Comparison of ENCODE assay signal across 8 mouse cellular contexts in genomic region chr11:3515216-3515615, GRCm38 (mm10). TPM values are rescaled to one million over a fixed set of nuclear protein-coding genes. Genes with fewer than 3 reads are reported as not detected.
DNase-seq lines count a peak whose midpoint lies in the region; ATAC-seq and TF ChIP-seq lines count a peak whose summit lies in the region.

No protein-coding gene starts in this region.

- DNase-seq in layer of hippocampus, adult 2 months (ENCODE audit: low spot score in 2 of 2) = no peak
- DNase-seq in layer of hippocampus, adult 11-12 months (ENCODE audit: low spot score) = no peak
- no peak for DNase-seq in embryonic facial prominence, embryonic 10.5 days (ENCODE audit: low spot score)
- DNase-seq in midbrain, postnatal 0 days (ENCODE audit: low spot score) = no peak
- no peak for DNase-seq in adrenal gland, postnatal 14 days
- no peak for DNase-seq in natural killer cell, adult 2 months (ENCODE audit: low spot score in 2 of 2)
- no peak for DNase-seq in spleen, adult 18-20 months

- H3K4me1 ChIP-seq in embryonic facial prominence, embryonic 10.5 days = peaks cover 37% of the 10 kb centered on the region
- H3K4me1 ChIP-seq in hindbrain, embryonic 15.5 days (replicated peaks) = peaks cover 39% of the 10 kb centered on the region
- H3K4me1 ChIP-seq in midbrain, postnatal 0 days (ENCODE audit: insufficient read depth, low read length) = peaks cover 10% of the 10 kb centered on the region; the same call in 1 of the 2 replicates

- TF ChIP-seq CTCF in layer of hippocampus, adult 2 months (conservative IDR thresholded peaks at IDR 0.05) = no peak
- TF ChIP-seq CTCF in midbrain, postnatal 0 days (IDR thresholded peaks at IDR 0.05) = peak; percentile 26; the same call in 1 of the 2 replicates

- H3K27ac ChIP-seq in layer of hippocampus, adult 2 months = peak overlapping the region; percentile 96
- H3K27ac ChIP-seq in embryonic facial prominence, embryonic 10.5 days (replicated peaks) = peak overlapping the region; percentile 78
- peak overlapping the region; percentile 61 for H3K27ac ChIP-seq in hindbrain, embryonic 15.5 days (replicated peaks)
- H3K27ac ChIP-seq in midbrain, postnatal 0 days (ENCODE audit: low read depth, low read length) = peak overlapping the region; percentile 62; the same call in 1 of the 2 replicates

- no peaks in the 10 kb centered on the region for H3K9me3 ChIP-seq in embryonic facial prominence, embryonic 10.5 days
- H3K9me3 ChIP-seq in hindbrain, embryonic 15.5 days = no peaks in the 10 kb centered on the region
- no peaks in the 10 kb centered on the region for H3K9me3 ChIP-seq in midbrain, postnatal 0 days (ENCODE audit: low read length)

- H3K4me2 ChIP-seq in hindbrain, embryonic 15.5 days = peak overlapping the region; percentile 60
- H3K4me2 ChIP-seq in midbrain, postnatal 0 days (ENCODE audit: low read depth, low read length, poor library complexity, severe bottlenecking) = peak overlapping the region; percentile 80

- peaks cover 13% of the 10 kb centered on the region for H3K36me3 ChIP-seq in embryonic facial prominence, embryonic 10.5 days (replicated peaks)
- no peaks in the 10 kb centered on the region for H3K36me3 ChIP-seq in hindbrain, embryonic 15.5 days
- no peaks in the 10 kb centered on the region for H3K36me3 ChIP-seq in midbrain, postnatal 0 days (ENCODE audit: insufficient read depth, low read length)

- H3K4me3 ChIP-seq in layer of hippocampus, adult 2 months = peak overlapping the region; percentile 88
- peak overlapping the region; percentile 67 for H3K4me3 ChIP-seq in embryonic facial prominence, embryonic 10.5 days
- H3K4me3 ChIP-seq in hindbrain, embryonic 15.5 days = peak overlapping the region; percentile 55
- peak overlapping the region; percentile 54 for H3K4me3 ChIP-seq in midbrain, postnatal 0 days (ENCODE audit: low read depth, low read length)

- peak; percentile 24; the same call in 1 of the 2 replicates for ATAC-seq in hindbrain, embryonic 15.5 days (ENCODE audit: low FRiP score, low read depth)
- ATAC-seq in midbrain, postnatal 0 days (ENCODE audit: low FRiP score) = peak; percentile 5; the same call in 1 of the 2 replicates

- peak overlapping the region; percentile 58 for H3K9ac ChIP-seq in hindbrain, embryonic 15.5 days
- H3K9ac ChIP-seq in midbrain, postnatal 0 days (replicated peaks; ENCODE audit: low read length, poor library complexity, severe bottlenecking) = peak overlapping the region; percentile 67

- WGBS in embryonic facial prominence, embryonic 10.5 days = 11% methylated on average over 4 of the region's 4 CpGs
- 5% methylated on average over 4 of the region's 4 CpGs for WGBS in hindbrain, embryonic 15.5 days
- WGBS in midbrain, postnatal 0 days = 16% methylated on average over 4 of the region's 4 CpGs

- H3K27me3 ChIP-seq in embryonic facial prominence, embryonic 10.5 days (replicated peaks; ENCODE audit: low read depth, poor library complexity, severe bottlenecking) = peaks cover 44% of the 10 kb centered on the region
- 0 out of 2 replicates have a peak, but pooled peaks cover 10% of the 10 kb centered on the region for H3K27me3 ChIP-seq in hindbrain, embryonic 15.5 days
- H3K27me3 ChIP-seq in midbrain, postnatal 0 days (ENCODE audit: insufficient read depth, low read length) = no peaks in the 10 kb centered on the region

RNA-seq across cellular contexts. Expression of gene Selenom, which starts 0.7 kb away (rescaled TPM):
- 100 to 1,000 TPM; 199 to 202 TPM for total RNA-seq in layer of hippocampus, adult 2 months (2021)
- 39.3 and 50.2 TPM in 2 replicates for polyA plus RNA-seq in embryonic facial prominence, embryonic 10.5 days (2016; fragmentation: Nextera tagmentation; extraction: Ambion mirVana)
- 136 and 139 TPM in 2 replicates for polyA plus RNA-seq in hindbrain, embryonic 15.5 days (2015; fragmentation: Nextera tagmentation; extraction: Ambion mirVana)
- total RNA-seq in midbrain, postnatal 0 days (2014; rRNA removed) = 244 and 290 TPM in 2 replicates
- polyA plus RNA-seq in midbrain, postnatal 0 days (2015; fragmentation: Nextera tagmentation; extraction: Ambion mirVana) = 298 and 349 TPM in 2 replicates
- total RNA-seq in adrenal gland, postnatal 14 days (2021) = 33.6 and 33.8 TPM in 2 replicates

RNA-seq across cellular contexts. Expression of gene Inpp5j, which starts 10.6 kb away (rescaled TPM):
- total RNA-seq in layer of hippocampus, adult 2 months (2021) = 10 to 100 TPM; 87.1 to 97.1 TPM
- 0.13 and 0.25 TPM in 2 replicates for polyA plus RNA-seq in embryonic facial prominence, embryonic 10.5 days (2016; fragmentation: Nextera tagmentation; extraction: Ambion mirVana)
- polyA plus RNA-seq in hindbrain, embryonic 15.5 days (2015; fragmentation: Nextera tagmentation; extraction: Ambion mirVana) = 9.3 and 9.8 TPM in 2 replicates
- total RNA-seq in midbrain, postnatal 0 days (2014; rRNA removed) = 10.5 and 10.6 TPM in 2 replicates
- polyA plus RNA-seq in midbrain, postnatal 0 days (2015; fragmentation: Nextera tagmentation; extraction: Ambion mirVana) = 17.3 and 19.3 TPM in 2 replicates
- 0.75 and 0.82 TPM in 2 replicates for total RNA-seq in adrenal gland, postnatal 14 days (2021)

RNA-seq across cellular contexts. Expression of gene Smtn, which starts 25.2 kb away (rescaled TPM):
- total RNA-seq in layer of hippocampus, adult 2 months (2021) = 10 to 100 TPM in 1 of 2 experiments, 1 to 10 TPM in 1; 7.4 to 10.3 TPM
- polyA plus RNA-seq in embryonic facial prominence, embryonic 10.5 days (2016; fragmentation: Nextera tagmentation; extraction: Ambion mirVana) = 40.5 and 42.6 TPM in 2 replicates
- polyA plus RNA-seq in hindbrain, embryonic 15.5 days (2015; fragmentation: Nextera tagmentation; extraction: Ambion mirVana) = 18.5 and 19.5 TPM in 2 replicates
- total RNA-seq in midbrain, postnatal 0 days (2014; rRNA removed) = 7.3 and 9.9 TPM in 2 replicates
- 8.0 and 8.1 TPM in 2 replicates for polyA plus RNA-seq in midbrain, postnatal 0 days (2015; fragmentation: Nextera tagmentation; extraction: Ambion mirVana)
- 56.2 and 69.1 TPM in 2 replicates for total RNA-seq in adrenal gland, postnatal 14 days (2021)

RNA-seq across cellular contexts. Expression of gene Pla2g3, which starts 27.1 kb away (rescaled TPM):
- total RNA-seq in layer of hippocampus, adult 2 months (2021) = 1 to 10 TPM; 2.1 to 2.3 TPM
- polyA plus RNA-seq in embryonic facial prominence, embryonic 10.5 days (2016; fragmentation: Nextera tagmentation; extraction: Ambion mirVana) = 1.6 and 2.0 TPM in 2 replicates
- polyA plus RNA-seq in hindbrain, embryonic 15.5 days (2015; fragmentation: Nextera tagmentation; extraction: Ambion mirVana) = 1.6 and 2.0 TPM in 2 replicates
- 27.4 and 33.1 TPM in 2 replicates for total RNA-seq in midbrain, postnatal 0 days (2014; rRNA removed)
- 15.4 and 20.1 TPM in 2 replicates for polyA plus RNA-seq in midbrain, postnatal 0 days (2015; fragmentation: Nextera tagmentation; extraction: Ambion mirVana)
- 0.15 and 0.19 TPM in 2 replicates for total RNA-seq in adrenal gland, postnatal 14 days (2021)
